In genomic region chr11:75053722-75054121, GRCm38 (mm10) we compare ENCODE assay signal across 10 mouse cellular contexts.
DNase-seq lines count a peak whose midpoint lies in the region; ATAC-seq lines count a peak whose summit lies in the region.
"Had no signal": no experiment of that assay in that cellular context is flagged by ENCODE, and none has a peak within 500 bp of the region (broad histone marks: within the 10 kb centered on the region; RNA-seq: fewer than 3 reads in every experiment).

No protein-coding gene starts in this region.

- ATAC-seq in kidney, embryonic 14.5 days (ENCODE audit: low FRiP score, low TSS enrichment) = peak; percentile 0; the same call in 1 of the 2 replicates
- no peak for ATAC-seq in embryonic facial prominence, embryonic 11.5 days (replicated peaks; ENCODE audit: insufficient number of reproducible peaks, low FRiP score, low TSS enrichment, low read depth)
- ATAC-seq in liver, embryonic 16.5 days (ENCODE audit: low read depth) = no peak
- no peak for ATAC-seq in megakaryocyte, adult 5-6 weeks (ENCODE audit: poor library complexity, severe bottlenecking)
- ATAC-seq in forebrain, embryonic 12.5 days (ENCODE audit: low FRiP score) = no peak
- no peak for ATAC-seq in cerebellum, adult (ENCODE audit: insufficient number of reproducible peaks, low FRiP score, low TSS enrichment)

- no peaks in the 10 kb centered on the region for H3K27me3 ChIP-seq in kidney, embryonic 14.5 days (ENCODE audit: control insufficient read depth, insufficient read depth, low read length)
- no peaks in the 10 kb centered on the region for H3K27me3 ChIP-seq in embryonic facial prominence, embryonic 11.5 days (ENCODE audit: control insufficient read depth, insufficient read depth, low read length)
- H3K27me3 ChIP-seq in liver, embryonic 16.5 days (ENCODE audit: control insufficient read depth, insufficient read depth, low read depth, low read length) = no peaks in the 10 kb centered on the region
- H3K27me3 ChIP-seq in forebrain, embryonic 12.5 days = no peaks in the 10 kb centered on the region

- H3K9me3 ChIP-seq in kidney, embryonic 14.5 days (ENCODE audit: control insufficient read depth, low read length) = no peaks in the 10 kb centered on the region
- no peaks in the 10 kb centered on the region for H3K9me3 ChIP-seq in embryonic facial prominence, embryonic 11.5 days (replicated peaks; ENCODE audit: control insufficient read depth, low read length)
- no peaks in the 10 kb centered on the region for H3K9me3 ChIP-seq in liver, embryonic 16.5 days (replicated peaks; ENCODE audit: control insufficient read depth, low read length)
- no peaks in the 10 kb centered on the region for H3K9me3 ChIP-seq in forebrain, embryonic 12.5 days

- peak overlapping the region; percentile 37; the same call in 1 of the 2 replicates for H3K9ac ChIP-seq in kidney, embryonic 14.5 days (ENCODE audit: low read depth, low read length)
- no peak overlapping the region for H3K9ac ChIP-seq in embryonic facial prominence, embryonic 11.5 days (replicated peaks; ENCODE audit: low read length)
- H3K9ac ChIP-seq in liver, embryonic 16.5 days (ENCODE audit: low read depth, low read length) = no peak overlapping the region
- no peak overlapping the region for H3K9ac ChIP-seq in forebrain, embryonic 12.5 days

- H3K36me3 ChIP-seq in kidney, embryonic 14.5 days (ENCODE audit: control insufficient read depth, insufficient read depth, low read length) = peaks cover 3% of the 10 kb centered on the region; the same call in 1 of the 2 replicates
- H3K36me3 ChIP-seq in embryonic facial prominence, embryonic 11.5 days (replicated peaks; ENCODE audit: control insufficient read depth, insufficient read depth, low read depth, low read length) = no peaks in the 10 kb centered on the region; the same call in 1 of the 2 replicates
- no peaks in the 10 kb centered on the region for H3K36me3 ChIP-seq in liver, embryonic 16.5 days (ENCODE audit: control insufficient read depth, insufficient read depth)
- peaks cover 17% of the 10 kb centered on the region for H3K36me3 ChIP-seq in forebrain, embryonic 12.5 days (replicated peaks)

- WGBS in kidney, embryonic 14.5 days = 41% methylated on average over 7 of the region's 7 CpGs
- 39% methylated on average over 7 of the region's 7 CpGs for WGBS in embryonic facial prominence, embryonic 11.5 days
- 61% methylated on average over 7 of the region's 7 CpGs for WGBS in liver, embryonic 16.5 days (ENCODE audit: insufficient replicate concordance)
- WGBS in forebrain, embryonic 12.5 days = 76% methylated on average over 7 of the region's 7 CpGs

- H3K27ac ChIP-seq in kidney, embryonic 14.5 days (ENCODE audit: low read depth, low read length) = peak overlapping the region; percentile 91
- peak overlapping the region; percentile 60; the same call in 1 of the 2 replicates for H3K27ac ChIP-seq in embryonic facial prominence, embryonic 11.5 days (replicated peaks; ENCODE audit: low read depth, low read length)
- peak overlapping the region; percentile 33; the same call in 1 of the 2 replicates for H3K27ac ChIP-seq in liver, embryonic 16.5 days (ENCODE audit: low read length)
- no peak overlapping the region for H3K27ac ChIP-seq in forebrain, embryonic 12.5 days

- DNase-seq in kidney, adult 9 months = no peak
- no peak for DNase-seq in embryonic facial prominence, embryonic 11.5 days (ENCODE audit: low spot score)
- peak; percentile 52 to 55 for DNase-seq in heart, postnatal 10 days
- DNase-seq: adrenal gland, postnatal 14 days; cerebellum, postnatal 25 days had no signal

- intact Hi-C loops in heart, postnatal 10 days (cut with DNase I) = loop anchor here (2.0 to 5.0 kb wide), 3 partner anchors 65 to 103 kb away; no protein-coding TSS in a partner anchor

- peak overlapping the region; percentile 8; the same call in 1 of the 2 replicates for H3K4me2 ChIP-seq in kidney, embryonic 14.5 days (replicated peaks; ENCODE audit: low read depth, low read length)
- no peak overlapping the region for H3K4me2 ChIP-seq in embryonic facial prominence, embryonic 11.5 days (ENCODE audit: low read depth, low read length)
- H3K4me2 ChIP-seq in liver, embryonic 16.5 days (ENCODE audit: low read depth, low read length) = no peak overlapping the region
- no peak overlapping the region for H3K4me2 ChIP-seq in forebrain, embryonic 12.5 days

- H3K4me1 ChIP-seq in kidney, embryonic 14.5 days (ENCODE audit: control insufficient read depth, insufficient read depth, low read length) = peaks cover 58% of the 10 kb centered on the region
- peaks cover 12% of the 10 kb centered on the region for H3K4me1 ChIP-seq in embryonic facial prominence, embryonic 11.5 days (ENCODE audit: control insufficient read depth, insufficient read depth, low read length)
- H3K4me1 ChIP-seq in liver, embryonic 16.5 days (ENCODE audit: control insufficient read depth, low read depth, low read length) = peaks cover 8% of the 10 kb centered on the region
- H3K4me1 ChIP-seq in forebrain, embryonic 12.5 days = no peaks in the 10 kb centered on the region

- H3K4me3 ChIP-seq in kidney, embryonic 14.5 days (ENCODE audit: low read length) = no peak overlapping the region
- no peak overlapping the region for H3K4me3 ChIP-seq in embryonic facial prominence, embryonic 11.5 days (ENCODE audit: low read depth, low read length)
- no peak overlapping the region for H3K4me3 ChIP-seq in liver, embryonic 16.5 days (ENCODE audit: low read depth, low read length)
- no peak overlapping the region for H3K4me3 ChIP-seq in forebrain, embryonic 12.5 days (replicated peaks)

Comparison
In these comparisons a context has a peak if more than half of its experiments do, and no peak if none do; other contexts are left out.
1. DNase-seq: peak in heart, postnatal 10 days (2 of 2); none in kidney, adult 9 months (single experiment) and embryonic facial prominence, embryonic 11.5 days (single experiment).